Mouse (Mus musculus): ENCODE measurements around the gene Stard3nl. TPM values are rescaled to one million over a fixed set of nuclear protein-coding genes. Genes with fewer than 3 reads are reported as not detected.
A peak's percentile ranks its signal among the peaks of the same experiment; 100 is the strongest.

The Stard3nl gene
- total RNA-seq, 1 experiment = 64.5 TPM

GRCm38 (mm10) chr13:19404623-19405022, 9.0 kb upstream of the Stard3nl start:
- H3K9me3 ChIP-seq (ENCODE audit: control insufficient read depth, insufficient read depth, low read depth, low read length) = no peaks in the 10 kb centered on the region
- no peaks in the 10 kb centered on the region for H3K4me1 ChIP-seq (ENCODE audit: control insufficient read depth in 2 of 2, insufficient read depth in 2 of 2, low read length in 2 of 2, poor library complexity in 1 of 2)
- no peak overlapping the region for H3K27ac ChIP-seq (ENCODE audit: insufficient read depth, low read depth, low read length, poor library complexity, severe bottlenecking)
- TF ChIP-seq ZC3H11A (IDR thresholded peaks at IDR 0.05; ENCODE audit: borderline replicate concordance, low read depth, low read length) = no peak
- no peak for TF ChIP-seq HCFC1 (IDR thresholded peaks at IDR 0.05; ENCODE audit: borderline replicate concordance, insufficient read depth, low read length)
- no peak for TF ChIP-seq MAFK (IDR thresholded peaks at IDR 0.05; ENCODE audit: insufficient read depth, low read depth, low read length)
- TF ChIP-seq ZNF384 (IDR thresholded peaks at IDR 0.05; ENCODE audit: low read depth, low read length) = no peak
- TF ChIP-seq CHD2 (IDR thresholded peaks at IDR 0.05; ENCODE audit: low read depth, low read length) = no peak
- H3K9ac ChIP-seq (ENCODE audit: insufficient read depth, low read depth, low read length, poor library complexity, severe bottlenecking) = no peak overlapping the region
- H3K36me3 ChIP-seq (ENCODE audit: control insufficient read depth, insufficient read depth, low read length, poor library complexity, severe bottlenecking) = no peaks in the 10 kb centered on the region
- DNase-seq (ENCODE audit: low read depth, low spot score) = no peak
- in situ Hi-C loops (cut with MboI; ENCODE audit: low sequenced_read_pairs in 2 of 2, unreplicated experiment in 2 of 2) = no loop called here
- no peak overlapping the region for H3K4me3 ChIP-seq (ENCODE audit: insufficient read depth in 1 of 2, low read depth in 1 of 2, low read length in 2 of 2, poor library complexity in 1 of 2, severe bottlenecking in 1 of 2)

DNA sequence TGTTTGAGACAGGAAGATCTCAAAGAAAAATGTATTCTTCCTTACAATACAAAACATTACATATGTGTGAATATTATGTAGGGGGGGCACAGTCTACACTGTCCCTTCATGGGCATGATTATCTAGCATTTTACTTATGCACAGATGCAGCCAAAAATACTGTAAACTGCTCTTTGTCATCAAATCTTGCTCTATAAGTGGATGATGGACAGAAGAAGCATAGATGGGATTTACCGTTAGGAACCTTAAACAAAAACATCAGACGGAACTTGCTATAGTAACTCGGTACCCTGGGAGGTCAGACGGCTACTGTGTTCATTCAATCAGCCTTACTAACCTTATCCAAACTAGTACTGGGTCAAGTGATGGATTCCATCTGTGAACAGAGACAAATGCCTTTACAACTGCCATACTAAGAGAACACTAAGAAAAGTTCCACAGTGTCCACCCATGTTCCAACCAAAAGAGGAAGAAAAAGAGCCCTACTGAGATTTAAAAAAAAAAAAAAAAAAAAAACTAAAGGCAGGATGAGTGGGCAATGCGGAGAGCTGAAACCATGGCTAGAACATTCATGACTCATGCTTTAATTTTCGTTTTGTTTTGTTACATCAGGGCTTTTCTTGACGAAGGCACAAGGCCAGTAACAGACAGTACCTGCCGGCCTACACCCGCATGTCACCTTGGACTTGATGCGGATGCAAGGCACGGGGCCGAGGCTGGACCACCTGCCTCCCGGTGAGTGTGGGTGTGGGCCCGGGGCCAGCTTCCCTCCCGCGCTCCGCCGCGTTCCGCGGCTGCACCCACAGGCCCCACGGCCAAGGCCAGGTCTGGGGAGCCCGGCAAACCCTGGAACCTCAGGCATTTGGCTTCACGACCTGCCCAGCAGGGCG, 552 bp downstream of the Stard3nl start:
- peak overlapping the region; percentile 74 to 97 for H3K4me3 ChIP-seq (ENCODE audit: insufficient read depth in 1 of 2, low read depth in 1 of 2, low read length in 2 of 2, poor library complexity in 1 of 2, severe bottlenecking in 1 of 2)
- no peaks in the 10 kb centered on the region for H3K9me3 ChIP-seq (ENCODE audit: control insufficient read depth, insufficient read depth, low read depth, low read length)
- peaks cover 5 to 10% of the 10 kb centered on the region in 2 experiments; a peak in 3 of 4 replicates for H3K4me1 ChIP-seq (ENCODE audit: control insufficient read depth in 2 of 2, insufficient read depth in 2 of 2, low read length in 2 of 2, poor library complexity in 1 of 2)
- H3K9ac ChIP-seq (ENCODE audit: insufficient read depth, low read depth, low read length, poor library complexity, severe bottlenecking) = peak overlapping the region; percentile 79
- no peak overlapping the region for H3K27ac ChIP-seq (ENCODE audit: insufficient read depth, low read depth, low read length, poor library complexity, severe bottlenecking)
- DNase-seq (ENCODE audit: low read depth, low spot score) = peak; percentile 35
- H3K36me3 ChIP-seq (ENCODE audit: control insufficient read depth, insufficient read depth, low read length, poor library complexity, severe bottlenecking) = peaks cover 7% of the 10 kb centered on the region; the same call in 1 of the 2 replicates
- TF ChIP-seq CHD2 (IDR thresholded peaks at IDR 0.05; ENCODE audit: low read depth, low read length) (no peak), HCFC1 (IDR thresholded peaks at IDR 0.05; ENCODE audit: borderline replicate concordance, insufficient read depth, low read length) (no peak; the same call in 1 of the 2 replicates), MAFK (IDR thresholded peaks at IDR 0.05; ENCODE audit: insufficient read depth, low read depth, low read length) (no peak), ZC3H11A (IDR thresholded peaks at IDR 0.05; ENCODE audit: borderline replicate concordance, low read depth, low read length) (no peak), ZNF384 (IDR thresholded peaks at IDR 0.05; ENCODE audit: low read depth, low read length) (peak; percentile 81; the same call in 1 of the 2 replicates)
- in situ Hi-C loops (cut with MboI; ENCODE audit: low sequenced_read_pairs in 2 of 2, unreplicated experiment in 2 of 2) = no loop called here

DNA sequence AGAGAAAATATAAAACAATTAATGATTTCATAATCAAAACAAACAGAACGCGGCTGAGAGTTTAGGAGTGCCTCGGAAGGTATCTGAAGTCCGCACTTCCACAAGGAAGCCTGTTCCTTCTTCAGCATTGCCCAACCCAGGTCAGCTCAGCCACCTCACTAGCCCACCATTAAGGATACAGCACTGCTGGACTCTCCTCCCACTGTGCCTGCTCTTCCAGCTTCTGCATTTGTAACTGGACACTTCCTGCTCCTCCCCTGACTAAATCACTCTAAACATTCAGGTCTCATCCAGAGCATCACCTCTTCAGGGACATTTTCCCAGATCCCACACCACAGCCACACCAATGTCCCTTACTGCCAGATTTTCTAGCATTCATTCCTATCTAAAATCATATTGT, 1.4 kb downstream of the Stard3nl start:
- Histone ChIP-seq H3K4me1 (ENCODE audit: control insufficient read depth in 2 of 2, insufficient read depth in 2 of 2, low read length in 2 of 2, poor library complexity in 1 of 2) (peaks cover 5 to 10% of the 10 kb centered on the region in 2 experiments; a peak in 3 of 4 replicates), H3K27ac (ENCODE audit: insufficient read depth, low read depth, low read length, poor library complexity, severe bottlenecking) (peak overlapping the region; percentile 12; the same call in 1 of the 2 replicates), H3K9ac (ENCODE audit: insufficient read depth, low read depth, low read length, poor library complexity, severe bottlenecking) (peak overlapping the region; percentile 32), H3K4me3 (ENCODE audit: insufficient read depth in 1 of 2, low read depth in 1 of 2, low read length in 2 of 2, poor library complexity in 1 of 2, severe bottlenecking in 1 of 2) (peak overlapping the region in 1 of 2 experiments; percentile 97; a peak in 2 of 4 replicates), H3K36me3 (ENCODE audit: control insufficient read depth, insufficient read depth, low read length, poor library complexity, severe bottlenecking) (peaks cover 11% of the 10 kb centered on the region), H3K9me3 (ENCODE audit: control insufficient read depth, insufficient read depth, low read depth, low read length) (no peaks in the 10 kb centered on the region)
- in situ Hi-C loops (cut with MboI; ENCODE audit: low sequenced_read_pairs in 2 of 2, unreplicated experiment in 2 of 2) = no loop called here
- no peak for TF ChIP-seq MAFK (IDR thresholded peaks at IDR 0.05; ENCODE audit: insufficient read depth, low read depth, low read length)
- no peak for TF ChIP-seq ZNF384 (IDR thresholded peaks at IDR 0.05; ENCODE audit: low read depth, low read length)
- TF ChIP-seq CHD2 (IDR thresholded peaks at IDR 0.05; ENCODE audit: low read depth, low read length) = no peak
- no peak for TF ChIP-seq ZC3H11A (IDR thresholded peaks at IDR 0.05; ENCODE audit: borderline replicate concordance, low read depth, low read length)
- no peak for TF ChIP-seq HCFC1 (IDR thresholded peaks at IDR 0.05; ENCODE audit: borderline replicate concordance, insufficient read depth, low read length)
- DNase-seq (ENCODE audit: low read depth, low spot score) = no peak

DNA sequence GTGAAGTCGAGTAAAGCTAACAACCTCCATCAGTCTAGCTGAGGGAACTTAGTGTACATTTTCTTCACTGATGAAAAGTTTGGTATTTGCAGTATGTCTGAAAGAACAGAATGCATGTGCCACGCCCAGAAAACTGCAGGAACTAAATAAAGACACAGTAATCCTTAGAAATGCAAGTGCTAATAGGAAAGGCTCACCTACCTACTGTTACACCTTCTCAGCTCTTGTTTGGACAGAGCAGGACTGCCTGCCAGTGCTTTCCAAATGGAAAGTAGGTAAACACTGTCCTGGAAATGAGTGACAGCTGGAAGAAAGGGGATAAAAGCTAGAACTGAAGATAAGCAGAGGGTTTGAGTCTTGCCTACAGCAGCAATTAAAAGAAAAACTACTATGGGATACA, 1.9 kb downstream of the Stard3nl start:
- H3K9ac ChIP-seq (ENCODE audit: insufficient read depth, low read depth, low read length, poor library complexity, severe bottlenecking) = no peak overlapping the region
- H3K36me3 ChIP-seq (ENCODE audit: control insufficient read depth, insufficient read depth, low read length, poor library complexity, severe bottlenecking) = peaks cover 11% of the 10 kb centered on the region
- no peak for DNase-seq (ENCODE audit: low read depth, low spot score)
- no peaks in the 10 kb centered on the region for H3K9me3 ChIP-seq (ENCODE audit: control insufficient read depth, insufficient read depth, low read depth, low read length)
- in situ Hi-C loops (cut with MboI; ENCODE audit: low sequenced_read_pairs in 2 of 2, unreplicated experiment in 2 of 2) = no loop called here
- peaks cover 5 to 10% of the 10 kb centered on the region in 2 experiments; a peak in 3 of 4 replicates for H3K4me1 ChIP-seq (ENCODE audit: control insufficient read depth in 2 of 2, insufficient read depth in 2 of 2, low read length in 2 of 2, poor library complexity in 1 of 2)
- H3K4me3 ChIP-seq (ENCODE audit: insufficient read depth in 1 of 2, low read depth in 1 of 2, low read length in 2 of 2, poor library complexity in 1 of 2, severe bottlenecking in 1 of 2) = peak overlapping the region in 1 of 2 experiments; percentile 97; a peak in 1 of 4 replicates
- TF ChIP-seq ZNF384 (IDR thresholded peaks at IDR 0.05; ENCODE audit: low read depth, low read length) = no peak
- no peak for TF ChIP-seq HCFC1 (IDR thresholded peaks at IDR 0.05; ENCODE audit: borderline replicate concordance, insufficient read depth, low read length)
- TF ChIP-seq ZC3H11A (IDR thresholded peaks at IDR 0.05; ENCODE audit: borderline replicate concordance, low read depth, low read length) = no peak
- TF ChIP-seq CHD2 (IDR thresholded peaks at IDR 0.05; ENCODE audit: low read depth, low read length) = no peak
- no peak for TF ChIP-seq MAFK (IDR thresholded peaks at IDR 0.05; ENCODE audit: insufficient read depth, low read depth, low read length)
- H3K27ac ChIP-seq (ENCODE audit: insufficient read depth, low read depth, low read length, poor library complexity, severe bottlenecking) = no peak overlapping the region; the same call in 1 of the 2 replicates

Measured in ES-E14 (cell line).